Mouse (Mus musculus) layer of hippocampus, postnatal 10 days (tissue): ENCODE measurements around the gene Gm21852. TPM values are rescaled to one million over a fixed set of nuclear protein-coding genes. Genes with fewer than 3 reads are reported as not detected.
"Not testable (repeated sequence)": the region's sequence is repeated elsewhere in the genome, so short reads cannot be mapped to it uniquely, and the experiment has no call there.

Experiments used
- DNase-seq, 2 experiments: peaks; one replicate each; pipeline ENCODE4 v3.0.0; 2021; ENCODE audit warnings: low spot score in 2 of 2
- long read RNA-seq: library from polyadenylated mRNA; stranded (forward); transcript quantifications from one replicate; pipeline ENCODE4 v2.0.0, GENCODE M21; 2023
- microRNA-seq, 2 experiments: library from miRNA; unstranded; fragments of <30 nt; microRNA quantifications; one replicate each; pipeline ENCODE4 v1.2.0; 2021
- total RNA-seq, 2 experiments: library from RNA; stranded (reverse); gene quantifications; 2 replicates each; pipeline ENCODE4 v1.2.3; 2021

Gm21852 gene
- total RNA-seq: not detected
- long read RNA-seq: 0 reads

DNA sequence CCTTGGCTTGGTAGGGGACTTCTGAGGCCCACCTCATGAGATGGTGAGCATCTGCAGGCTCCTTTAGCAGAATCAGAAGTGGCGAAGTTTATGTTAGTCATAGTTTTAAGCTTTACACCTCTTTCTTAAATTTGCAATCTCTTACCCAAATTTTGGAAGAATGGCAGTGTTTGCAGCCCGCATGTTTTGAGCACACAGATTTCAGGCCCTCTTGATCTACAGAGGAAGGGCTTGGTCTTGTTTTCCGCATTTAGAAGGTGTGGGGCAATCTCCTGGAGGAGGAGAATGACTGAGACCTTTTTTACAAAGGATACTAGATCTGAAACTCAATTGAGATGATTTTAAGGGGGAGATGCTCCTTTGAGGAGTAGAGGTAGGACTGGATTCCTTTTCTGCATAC lies at the start of gene Gm21852:
Gene Gm21852 (minus strand): TSS at position 101 of the 400 bp plus-strand sequence.
- not testable (repeated sequence) for DNase-seq

Small RNAs within 50 kb of the gene (microRNA-seq; reads per million reads assigned to microRNA genes)
- 0 reads per million in 2 experiments for gene Gm27466
- gene Gm28018: 0 reads per million in 2 experiments

Other genes with a start within 250 kb of the Gm21852 start
- gene Gm21797, start 123.8 kb upstream of the Gm21852 start, total RNA-seq: not detected
- gene Gm20795, start 152.9 kb upstream of the Gm21852 start, total RNA-seq: not detected